Mouse (Mus musculus): ENCODE measurements around the gene Rrbp1. TPM values are rescaled to one million over a fixed set of nuclear protein-coding genes. Genes with fewer than 3 reads are reported as not detected.

Rrbp1 gene
- total RNA-seq, 2 experiments from 2014 or later: 32.0 to 39.3 TPM

DNA sequence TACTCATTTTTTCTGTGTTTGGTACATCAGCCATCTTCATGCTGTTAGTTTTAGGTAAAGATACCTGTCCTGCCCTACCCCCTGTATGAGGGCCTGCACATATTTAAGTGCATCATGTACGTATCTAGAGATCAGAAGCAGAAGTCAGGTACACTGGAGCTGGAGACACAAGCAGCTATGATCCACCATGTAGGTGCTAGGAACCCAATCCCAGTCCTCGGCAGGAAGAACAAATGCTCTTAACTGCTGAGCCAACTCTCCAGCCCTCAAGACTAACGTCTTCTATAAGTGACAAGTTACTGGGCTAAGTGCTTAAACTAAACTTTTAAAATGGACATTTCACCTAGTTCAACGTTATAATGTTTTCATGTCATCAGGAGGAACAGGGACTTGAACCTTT lies 3.9 kb downstream of the Rrbp1 start:
- DNase-seq (ENCODE audit: low spot score): no peak

DNA sequence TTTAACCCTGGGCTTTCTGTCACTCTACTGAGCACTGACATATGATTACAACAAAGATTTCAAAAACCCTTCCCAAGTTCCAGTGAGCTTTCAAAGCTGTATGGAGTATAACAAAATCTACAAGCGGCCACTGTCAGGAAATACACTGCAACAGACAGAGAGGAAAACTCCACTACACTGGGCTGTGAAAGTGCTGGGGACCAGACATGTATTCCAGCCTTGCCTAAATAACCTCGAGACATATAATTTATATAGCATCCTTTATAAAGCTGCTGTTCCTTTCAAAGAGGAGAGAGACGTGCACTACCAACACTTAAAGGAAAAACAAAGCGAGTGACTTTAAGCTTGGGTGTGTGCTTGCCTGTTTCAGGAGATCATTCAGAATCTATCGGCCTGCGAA lies 4.4 kb downstream of the Rrbp1 start:
- no peak for DNase-seq (ENCODE audit: low spot score)

DNA sequence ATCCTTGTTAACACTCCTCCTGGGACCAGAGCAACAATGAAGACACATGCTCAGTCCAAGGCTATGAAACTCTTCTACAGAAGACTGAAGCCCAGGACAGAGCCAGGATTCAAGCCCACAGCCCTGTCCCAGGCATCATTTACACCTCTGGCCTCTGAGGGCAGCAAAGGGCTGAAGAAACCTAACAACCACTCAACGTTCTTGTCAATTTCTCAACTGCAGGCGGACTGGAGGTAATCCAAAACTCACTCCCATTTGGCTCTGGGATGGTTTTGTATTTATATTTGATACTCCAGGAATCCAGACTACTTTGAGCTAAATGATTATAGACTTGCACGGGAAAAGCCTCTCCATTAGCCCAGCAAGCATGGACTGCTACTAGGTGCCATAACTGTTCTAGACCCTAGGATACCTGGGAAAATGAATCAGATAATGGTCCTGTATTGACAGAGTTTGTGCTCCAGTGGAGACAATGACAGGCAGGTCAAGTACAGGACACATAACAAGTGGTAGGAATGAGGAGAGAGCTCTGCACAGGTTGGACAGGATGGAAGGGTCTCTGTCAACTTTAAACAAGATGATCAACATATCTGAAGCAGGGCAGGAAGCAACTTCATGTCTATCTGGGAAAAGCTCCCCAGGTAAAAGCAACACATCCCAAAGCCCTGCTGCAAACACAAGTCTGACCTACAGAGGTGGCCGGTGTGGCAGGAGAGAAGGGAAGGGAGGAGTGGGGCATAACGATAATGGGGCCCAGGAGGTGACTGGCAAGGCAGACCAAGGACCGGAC lies 5.7 kb downstream of the Rrbp1 start:
- DNase-seq (ENCODE audit: low spot score): peak; percentile 22

DNA sequence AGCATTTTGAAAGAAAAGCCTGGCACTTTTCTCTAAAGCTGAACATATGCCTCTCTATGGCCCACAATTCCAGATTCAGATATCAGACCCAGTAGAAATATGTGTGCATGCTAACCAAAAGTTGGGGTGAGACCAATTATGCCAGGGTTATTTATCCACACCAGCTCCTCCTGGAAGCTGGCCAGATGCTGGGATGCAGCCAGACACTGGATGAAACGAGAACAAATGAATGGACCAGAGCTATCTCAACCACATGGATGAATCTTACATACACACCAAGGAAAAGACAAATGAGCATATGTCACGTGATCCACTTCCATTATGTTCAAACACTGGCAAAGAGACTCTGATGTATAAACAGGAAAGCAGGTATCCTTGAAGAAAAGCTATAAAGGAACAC lies 7.5 kb downstream of the Rrbp1 start:
- no peak for DNase-seq (ENCODE audit: low spot score)

DNA sequence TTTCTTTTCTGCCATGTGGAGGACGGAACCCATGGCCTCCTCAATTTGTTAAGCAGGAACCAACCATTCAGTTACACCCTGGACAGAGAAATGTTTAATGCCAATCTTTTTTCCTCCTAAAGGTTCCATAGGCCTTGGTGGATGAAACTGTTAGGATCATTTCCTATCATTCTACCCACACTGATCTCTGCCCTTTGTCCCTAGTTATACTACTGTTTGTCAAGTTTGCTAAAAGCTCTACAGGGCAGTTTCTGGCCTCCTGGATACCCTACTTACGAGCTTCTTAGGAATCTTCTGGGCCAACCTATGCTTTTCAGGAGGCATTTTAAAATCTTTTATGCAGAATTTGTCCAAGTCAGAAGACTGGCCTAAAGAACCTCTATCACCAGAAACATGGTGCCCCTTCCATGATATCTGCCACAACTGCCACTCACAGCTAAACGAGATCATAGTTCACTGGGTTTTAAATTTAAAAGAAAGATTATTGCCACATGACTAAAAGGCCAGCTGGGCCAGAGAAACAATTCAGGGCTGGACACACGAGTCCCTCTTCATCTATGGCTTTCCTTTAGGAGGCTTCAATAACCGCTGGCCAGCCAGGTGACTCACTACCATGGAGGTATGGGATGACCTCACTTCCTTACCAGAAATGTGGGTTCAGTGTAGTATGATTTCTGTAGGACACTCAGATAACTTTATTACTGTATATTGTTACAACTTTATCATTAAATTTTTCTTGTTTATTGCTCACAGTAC lies 8.7 kb downstream of the Rrbp1 start:
- DNase-seq (ENCODE audit: low spot score): no peak

DNA sequence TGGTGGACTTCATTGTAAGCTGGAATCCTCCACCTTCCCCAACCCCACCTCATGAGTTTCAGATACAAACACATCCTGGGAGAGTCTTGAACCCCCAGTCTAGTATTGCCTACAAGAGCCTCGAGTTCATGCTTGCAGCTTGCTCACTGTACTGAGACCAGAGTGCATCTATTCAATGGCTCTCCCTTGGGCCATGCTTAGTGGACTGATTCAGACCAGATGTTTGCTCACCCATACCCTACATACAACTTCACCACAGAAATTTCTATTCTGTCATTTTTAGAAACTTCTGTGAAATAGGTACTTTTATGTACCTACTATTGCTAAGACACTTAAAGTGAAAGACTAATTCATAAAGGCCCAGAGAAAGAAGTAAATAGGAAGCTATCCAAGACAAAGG lies 18.1 kb downstream of the Rrbp1 start:
- no peak for DNase-seq (ENCODE audit: low spot score)

DNA sequence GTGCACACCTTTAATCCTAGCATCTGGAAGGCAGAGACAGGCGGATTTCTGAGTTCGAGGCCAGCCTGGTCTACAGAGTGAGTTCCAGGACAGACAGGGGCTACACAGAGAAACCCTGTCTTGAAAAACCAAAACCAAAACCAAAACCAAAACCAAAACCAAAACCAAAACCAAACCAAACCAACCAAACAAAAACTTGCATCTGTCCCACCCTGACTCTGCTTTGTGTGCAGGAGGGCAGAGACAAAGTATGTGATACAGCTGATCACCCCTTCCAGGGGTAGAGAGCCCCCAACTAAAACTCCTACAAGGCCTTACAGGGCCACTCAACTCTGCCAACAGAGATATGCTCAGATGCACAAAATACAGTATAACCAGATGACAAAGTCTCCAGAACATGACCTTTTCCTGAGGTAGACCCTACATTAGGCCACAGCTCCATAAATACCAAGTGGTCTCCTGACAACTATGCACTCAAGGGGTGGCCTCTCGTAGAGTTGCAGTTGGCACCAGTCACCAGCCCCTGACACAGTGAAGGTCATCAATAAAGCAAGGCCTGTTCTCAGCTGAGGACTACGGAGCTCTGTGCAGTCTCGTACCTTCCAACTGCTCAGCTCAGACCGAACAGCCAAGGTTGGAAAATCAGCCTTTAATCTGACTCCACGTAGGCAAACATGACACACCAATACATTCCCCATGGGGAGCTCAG lies 18.9 kb downstream of the Rrbp1 start:
- no peak for DNase-seq (ENCODE audit: low spot score)

DNA sequence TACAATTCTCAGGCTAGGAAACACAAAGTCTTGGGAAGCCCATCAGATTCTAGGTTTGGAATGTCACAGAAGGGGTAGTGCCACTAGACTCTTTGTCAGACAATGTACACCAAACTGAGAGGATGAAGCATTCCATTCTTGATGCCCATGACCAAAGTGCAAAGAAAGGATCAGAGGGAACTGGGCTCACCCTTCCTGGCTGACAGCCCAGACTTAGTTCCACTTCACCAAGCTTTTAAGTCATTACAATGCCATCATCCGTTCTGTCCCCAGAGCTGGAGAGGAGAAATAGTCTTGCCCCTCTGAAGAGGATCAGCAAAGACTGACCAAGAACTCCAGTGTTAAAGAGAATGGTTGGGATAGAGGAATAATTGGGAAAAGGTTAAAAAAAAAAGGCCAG lies 20.1 kb downstream of the Rrbp1 start:
- DNase-seq (ENCODE audit: low spot score): no peak

DNA sequence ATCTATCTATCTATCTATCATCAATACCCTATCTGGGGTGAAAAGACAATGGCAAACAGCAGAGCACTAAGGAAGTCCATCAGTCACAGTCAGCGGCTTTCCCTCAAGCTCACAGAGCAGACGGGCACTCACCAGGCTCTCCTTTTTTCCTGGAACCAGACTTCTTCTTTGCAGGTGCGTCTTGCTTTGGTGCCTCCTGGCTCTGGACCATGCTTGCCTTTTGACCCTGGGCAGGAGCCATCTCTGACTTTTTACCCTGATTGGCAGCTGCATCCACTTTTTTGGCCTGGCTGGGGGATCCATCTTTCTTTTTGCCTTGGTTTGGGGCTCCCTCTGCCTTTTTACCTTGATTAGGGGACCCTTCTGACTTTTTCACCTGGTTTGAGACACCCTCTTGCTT lies 23.0 kb downstream of the Rrbp1 start:
- no peak for DNase-seq (ENCODE audit: low spot score)

DNA sequence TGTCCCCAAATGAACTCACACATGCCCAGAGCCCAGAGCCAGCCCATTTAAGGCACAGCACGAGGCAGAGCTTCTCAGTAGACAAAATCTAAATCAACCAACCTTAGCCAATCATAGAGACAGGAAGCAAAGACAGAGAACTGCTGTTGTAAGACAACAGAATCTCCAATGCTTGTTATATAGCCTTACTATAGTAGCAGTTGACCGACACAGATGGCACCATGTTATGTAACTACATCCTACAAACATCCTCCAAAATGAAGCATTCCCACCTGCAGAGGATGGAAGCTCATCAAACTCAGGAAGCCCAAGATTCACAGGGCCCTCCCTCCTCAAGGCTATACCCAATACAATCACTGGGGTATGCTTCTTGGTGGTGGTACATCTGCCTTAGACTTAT lies 23.6 kb downstream of the Rrbp1 start:
- DNase-seq (ENCODE audit: low spot score): no peak

DNA sequence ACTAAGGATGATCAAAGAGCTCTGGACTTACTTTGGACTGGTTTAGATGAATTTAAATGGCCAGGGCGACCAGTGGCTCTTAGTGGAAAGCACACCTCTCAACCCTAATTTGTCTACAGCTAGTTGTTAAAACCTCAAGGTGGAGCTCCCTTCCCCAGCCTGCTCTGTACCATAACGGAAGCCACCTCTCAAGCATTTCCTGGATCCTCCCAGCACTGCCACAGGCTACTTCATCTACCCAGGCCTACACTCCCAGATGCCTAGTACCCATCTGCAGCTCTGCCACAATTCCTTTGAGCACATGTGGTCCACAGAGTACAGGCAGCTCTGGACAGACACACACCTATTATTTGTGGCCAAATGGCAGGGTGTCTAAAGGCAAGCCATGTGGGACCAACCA lies 27.6 kb downstream of the Rrbp1 start:
- no peak for DNase-seq (ENCODE audit: low spot score)

DNA sequence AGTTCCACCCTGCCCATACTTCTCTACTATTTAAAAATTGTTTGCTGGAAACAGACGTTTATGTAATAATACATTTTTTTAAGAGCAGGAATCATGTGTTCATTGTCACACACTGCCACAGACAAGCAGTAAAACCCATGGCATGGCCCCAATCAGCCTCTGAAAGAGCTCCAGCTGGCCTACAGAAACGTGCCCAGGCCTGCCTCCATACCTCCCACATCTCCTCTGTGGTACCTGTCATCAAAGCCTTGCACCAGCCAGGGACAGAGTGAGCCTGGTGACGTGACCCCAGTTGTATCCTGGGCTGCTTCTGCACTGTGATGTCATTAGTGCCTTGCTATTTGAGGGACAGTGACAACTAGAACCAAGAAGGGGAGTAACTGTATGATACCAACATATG lies 28.2 kb downstream of the Rrbp1 start:
- DNase-seq (ENCODE audit: low spot score): no peak

DNA sequence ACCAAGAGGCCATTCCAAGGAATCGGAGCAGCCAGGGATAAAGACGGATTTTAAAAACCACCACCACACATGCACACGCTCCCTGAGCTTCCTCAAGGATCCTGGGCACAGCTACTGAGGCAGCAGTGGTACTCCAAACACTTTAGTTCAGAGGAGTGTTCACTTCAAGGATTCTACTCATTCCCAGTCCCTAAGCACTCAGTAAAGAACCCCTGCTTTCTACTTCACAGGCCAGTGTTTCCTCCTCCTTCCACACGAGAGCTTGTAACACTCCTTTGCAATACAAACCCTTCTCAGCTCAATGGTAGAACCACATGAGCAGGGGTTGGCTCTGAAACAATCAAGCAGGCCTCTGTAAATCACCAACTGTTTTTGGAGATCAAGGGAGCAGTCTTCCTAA lies 28.9 kb downstream of the Rrbp1 start:
- DNase-seq (ENCODE audit: low spot score): no peak

DNA sequence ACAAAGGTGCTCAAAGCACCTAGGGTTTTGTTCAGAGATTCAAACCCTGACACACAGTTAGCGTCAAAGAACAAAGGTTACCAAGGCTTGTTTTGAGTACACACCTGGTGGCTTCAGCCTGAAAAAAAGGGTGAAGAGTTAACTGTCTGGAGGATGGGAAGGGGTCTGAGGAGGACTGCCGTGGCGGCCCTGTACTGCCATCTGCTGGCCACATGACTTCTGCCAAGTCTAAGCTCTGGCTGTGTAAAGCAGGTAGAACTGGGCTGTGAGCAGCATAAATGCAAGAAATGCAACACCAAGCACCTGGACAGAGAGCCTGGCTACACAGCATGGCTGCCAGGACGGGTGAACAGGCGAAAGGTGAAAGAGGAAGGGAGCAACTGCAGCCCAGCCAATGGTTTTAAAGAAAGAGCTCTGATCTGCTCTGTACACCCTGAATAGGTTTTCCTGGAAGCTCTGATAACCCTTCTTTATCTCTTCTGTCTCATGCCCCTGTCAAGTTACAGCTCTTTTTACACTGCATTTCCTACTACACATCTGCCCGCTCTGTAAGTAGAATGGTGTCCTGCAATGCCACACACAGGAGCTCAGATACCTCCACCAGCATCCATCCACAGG lies 30.2 kb downstream of the Rrbp1 start:
- DNase-seq (ENCODE audit: low spot score): peak; percentile 46

DNA sequence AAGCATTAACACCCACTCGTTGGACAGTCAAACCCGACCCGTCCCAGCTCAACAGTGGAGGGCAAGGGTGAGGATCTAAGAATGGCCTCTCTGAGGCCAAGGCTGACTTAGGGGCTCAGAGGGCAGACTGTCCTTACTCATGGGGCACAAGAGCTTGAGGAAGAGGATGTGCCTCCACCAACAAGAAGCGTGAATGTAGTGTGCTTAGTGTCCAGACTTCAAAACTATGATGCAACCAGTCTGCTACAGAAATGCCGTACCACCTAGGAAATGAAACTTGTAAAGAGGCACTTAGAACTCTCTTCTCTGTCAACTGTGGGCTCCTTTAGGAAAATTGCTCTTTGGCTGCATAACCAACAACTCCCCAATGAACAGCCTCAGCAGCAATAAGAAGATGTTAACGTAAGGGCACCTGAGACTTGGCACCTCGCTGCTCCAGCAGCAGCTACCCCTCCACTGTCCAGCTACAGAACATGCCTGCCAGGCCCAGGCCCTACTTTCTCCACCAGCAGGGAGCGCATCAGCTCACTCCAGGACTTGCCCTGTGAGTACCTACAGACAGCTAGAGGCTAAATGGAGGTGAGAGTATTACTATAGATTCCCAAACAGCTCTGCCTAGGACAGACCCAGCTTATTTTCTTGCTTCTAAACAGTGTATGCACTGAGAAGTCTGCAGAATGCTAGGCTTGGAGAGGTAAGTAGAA lies 32.5 kb downstream of the Rrbp1 start:
- no peak for DNase-seq (ENCODE audit: low spot score)

DNA sequence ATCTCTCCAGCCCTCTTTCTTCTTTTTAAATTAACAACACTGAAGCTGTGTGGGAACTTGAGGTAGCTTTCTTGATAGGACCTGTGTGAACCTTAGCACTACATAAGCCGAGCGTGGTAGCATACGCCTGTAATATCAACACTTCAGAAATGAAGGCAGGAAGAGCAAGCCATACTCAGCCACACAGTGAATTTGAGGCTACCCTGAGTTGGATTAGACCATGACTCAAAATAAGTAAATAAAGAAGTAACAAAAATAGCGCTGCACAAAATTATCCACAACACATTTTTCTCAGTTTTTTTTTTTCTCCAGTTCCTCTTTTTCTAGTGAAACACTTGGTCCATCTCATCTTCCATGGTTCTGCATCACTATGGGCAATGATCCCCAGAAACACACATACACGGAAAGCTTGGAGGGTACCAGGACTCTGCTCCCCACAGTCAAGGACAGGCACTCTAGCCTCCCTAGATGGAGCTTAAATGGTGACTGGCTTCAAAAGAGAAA lies 35.9 kb downstream of the Rrbp1 start:
- no peak for DNase-seq (ENCODE audit: low spot score)

DNA sequence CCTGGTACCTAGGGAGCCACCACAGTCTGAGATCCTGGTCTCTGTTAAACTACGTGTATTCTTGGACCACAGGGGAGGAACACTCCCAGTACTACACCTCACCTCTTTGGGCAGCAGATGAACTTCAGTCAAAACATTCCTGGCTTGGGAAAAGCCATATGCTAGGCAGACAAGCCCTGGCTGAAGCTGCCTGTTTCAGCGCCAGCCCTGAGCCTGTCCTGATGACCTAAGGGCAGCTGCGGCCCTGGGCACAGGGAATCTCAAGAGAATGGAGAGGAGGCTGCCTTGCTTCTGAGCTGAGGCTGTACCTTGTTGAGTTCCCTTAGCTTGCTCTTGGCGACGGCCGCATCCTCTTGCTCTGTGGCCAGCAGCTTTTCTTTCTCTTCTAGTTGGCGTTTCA lies 37.9 kb downstream of the Rrbp1 start:
- no peak for DNase-seq (ENCODE audit: low spot score)

DNA sequence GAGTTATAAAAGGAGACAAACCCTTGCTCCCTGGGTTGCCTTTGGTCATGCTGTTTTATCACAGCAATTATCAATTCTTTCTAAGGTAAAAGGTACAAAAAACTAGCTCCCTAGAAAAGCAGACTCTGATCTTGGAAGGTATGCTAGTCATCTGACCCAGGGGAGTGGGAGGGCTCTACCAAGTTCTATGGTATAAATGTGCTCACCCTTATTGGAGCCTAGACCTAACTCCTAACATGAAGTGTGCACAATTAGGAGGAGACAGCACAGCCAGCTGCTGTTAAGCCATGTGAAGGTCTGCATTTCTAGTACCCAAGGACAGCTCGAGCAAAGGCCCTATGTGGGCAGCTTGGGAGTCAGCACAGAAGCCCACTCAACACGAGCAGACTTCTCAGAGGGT lies 39.2 kb downstream of the Rrbp1 start:
- DNase-seq (ENCODE audit: low spot score): no peak

DNA sequence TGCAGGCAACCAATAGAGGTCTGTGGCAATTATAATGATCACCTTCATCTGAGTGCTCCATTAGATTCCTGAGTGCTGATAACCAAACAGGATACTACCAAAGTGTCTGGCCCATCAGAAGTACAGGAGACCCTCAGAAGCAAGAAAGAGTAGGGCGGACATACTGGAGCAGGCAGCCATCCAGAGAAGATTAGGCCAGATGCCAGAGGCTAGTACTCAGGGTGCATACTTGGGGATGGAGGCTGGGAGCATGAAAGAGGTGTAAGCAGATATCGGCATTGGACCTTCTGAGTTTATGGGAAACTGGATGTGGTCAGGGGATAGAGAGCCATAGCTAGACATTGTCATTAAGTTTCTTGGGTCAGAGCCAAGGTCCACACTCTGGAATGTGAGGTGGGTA lies 40.2 kb downstream of the Rrbp1 start:
- no peak for DNase-seq (ENCODE audit: low spot score)

DNA sequence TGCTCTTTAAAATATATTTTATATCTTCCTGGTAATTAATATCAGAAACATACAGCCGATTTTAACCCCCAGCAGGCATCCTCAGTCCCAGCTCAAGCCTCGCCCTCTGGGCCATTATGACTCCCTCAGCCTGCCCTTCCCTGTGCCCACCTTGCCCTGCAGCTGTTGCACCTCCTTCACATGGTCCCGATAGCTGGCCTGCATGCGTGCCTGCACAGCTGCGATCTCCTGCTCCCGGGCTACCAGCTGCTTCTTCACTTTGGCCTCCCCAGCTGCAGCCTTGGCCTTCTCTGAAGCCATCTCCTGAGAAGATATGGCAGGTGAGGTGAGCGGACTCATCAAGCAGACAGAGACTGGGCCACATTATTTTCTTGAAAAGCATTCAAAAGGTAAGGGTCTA lies 41.8 kb downstream of the Rrbp1 start:
- no peak for DNase-seq (ENCODE audit: low spot score)

DNA sequence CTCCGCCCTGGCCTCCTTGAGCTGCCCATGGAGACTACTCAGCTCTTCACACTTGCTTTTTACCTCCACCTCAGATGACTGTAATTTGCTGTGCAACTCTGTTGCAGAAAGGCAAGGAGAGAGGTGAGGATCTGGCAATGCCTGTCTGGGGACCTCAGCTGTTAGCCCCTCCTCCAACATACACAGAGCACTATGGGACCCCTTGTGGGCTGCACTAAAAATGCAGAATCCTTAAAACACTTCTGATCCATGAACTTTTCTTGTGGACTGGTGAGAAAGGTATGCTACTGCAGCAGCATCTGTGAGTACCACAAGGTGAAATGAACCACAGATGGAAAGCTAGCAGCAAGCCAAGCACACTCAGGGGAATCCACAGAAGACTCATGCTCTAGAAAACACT lies 47.7 kb downstream of the Rrbp1 start:
- no peak for DNase-seq (ENCODE audit: low spot score)
